Mouse (Mus musculus) lung, embryonic 16.5 days (tissue): ENCODE measurements around the gene Fam151a. TPM values are rescaled to one million over a fixed set of nuclear protein-coding genes. Genes with fewer than 3 reads are reported as not detected.
"Not testable (repeated sequence)": the region's sequence is repeated elsewhere in the genome, so short reads cannot be mapped to it uniquely, and the experiment has no call there.

Experiments
- ATAC-seq: fragments of 200-750 bp; cut with Nextera tagmentation; 2 replicates; pipeline ENCODE4 v1.8.0; 2017; ENCODE audit warnings: low read depth, mild to moderate bottlenecking, moderate library complexity
- H3K27ac ChIP-seq: fragments of 300-500 bp; sonication (generic); 2 replicates; pipeline ENCODE4 v1.5.1; 2014; ENCODE audit warnings: mild to moderate bottlenecking, control low read depth, low read length
- H3K27me3 ChIP-seq: fragments of 300-500 bp; sonication (generic); 2 replicates; pipeline ENCODE4 v1.6.1; 2014; ENCODE audit warnings: low read depth, low read length, mixed read lengths; ENCODE audit not compliant: control insufficient read depth, insufficient read depth
- H3K36me3 ChIP-seq: fragments of 300-500 bp; sonication (generic); 2 replicates; pipeline ENCODE4 v1.6.1; 2014; ENCODE audit warnings: low read length; ENCODE audit not compliant: control insufficient read depth, insufficient read depth
- H3K4me1 ChIP-seq: fragments of 300-500 bp; sonication (generic); replicated peaks from 2 replicates; pipeline ENCODE4 v1.6.1; 2014; ENCODE audit warnings: low read length, mixed read lengths; ENCODE audit not compliant: control insufficient read depth, insufficient read depth
- H3K4me2 ChIP-seq: fragments of 300-500 bp; sonication (generic); 2 replicates; pipeline ENCODE4 v1.6.1; 2014; ENCODE audit warnings: low read depth, low read length, control low read depth
- H3K4me3 ChIP-seq: fragments of 300-500 bp; sonication (generic); 2 replicates; pipeline ENCODE4 v1.5.1; 2014; ENCODE audit warnings: mild to moderate bottlenecking, low read length, control low read depth
- H3K9ac ChIP-seq: fragments of 300-500 bp; sonication (generic); 2 replicates; pipeline ENCODE4 v1.6.1; 2014; ENCODE audit warnings: low read length, control low read depth
- H3K9me3 ChIP-seq: fragments of 300-500 bp; sonication (generic); 2 replicates; pipeline ENCODE4 v1.6.1; 2016; ENCODE audit warnings: low read length; ENCODE audit not compliant: control insufficient read depth
- WGBS: fragments of 180-500 bp; shearing (Covaris S2); extraction: QIAGEN DNeasy Blood & Tissue Kit; methylation state at CpG from one replicate; pipeline ENCODE4 v1.1.7; 2014; 5-methylcytosine and 5-hydroxymethylcytosine counted together
- polyA plus RNA-seq: library from polyadenylated mRNA; unstranded; fragments of >200 nt; fragmentation: Nextera tagmentation; extraction: Ambion mirVana; gene quantifications from 2 replicates; pipeline ENCODE4 v1.2.1, GENCODE M21; 2015

The Fam151a gene
- polyA plus RNA-seq, 1 experiment from 2014 or later = 0.30 TPM

DNA sequence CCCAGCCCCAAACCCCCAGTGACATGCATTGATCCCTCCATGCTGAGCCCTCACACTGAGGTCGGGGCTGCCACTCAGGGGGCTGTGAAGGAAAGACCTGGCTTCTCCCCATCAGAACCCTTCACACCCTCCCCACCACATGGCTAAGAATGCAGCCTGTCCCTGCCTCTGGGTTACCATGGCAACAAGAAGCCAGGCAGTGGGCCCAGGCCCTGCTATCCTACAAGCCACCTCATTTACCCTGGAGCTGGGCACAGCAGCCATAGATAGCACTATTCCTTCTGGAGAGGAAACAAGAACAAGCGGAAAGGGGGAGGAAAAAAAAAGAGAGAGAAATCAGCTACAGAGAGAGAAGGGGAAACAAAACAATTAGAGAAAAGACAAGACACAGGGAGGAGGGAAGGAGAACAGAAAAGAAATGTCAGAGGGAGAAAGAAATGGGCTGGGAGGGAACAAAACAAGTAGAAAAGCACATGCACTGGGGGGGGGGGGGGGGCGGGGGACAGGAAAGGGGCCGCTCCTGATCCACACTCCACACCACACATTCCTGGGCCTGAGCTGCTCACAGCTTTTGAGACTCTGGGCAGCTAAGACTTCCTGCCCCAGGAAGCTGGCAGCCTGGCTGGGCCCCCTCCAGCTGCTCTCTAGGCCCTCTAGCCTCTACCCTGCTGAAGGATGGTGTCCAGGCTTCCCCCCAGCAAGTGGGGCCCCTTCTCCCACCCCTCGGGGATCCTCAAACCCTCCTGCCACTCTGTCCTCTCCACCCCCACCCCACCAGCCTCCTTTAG lies 52.3 kb downstream of the Fam151a start:
- peaks cover 30% of the 10 kb centered on the region for H3K4me1 ChIP-seq
- WGBS = 5% methylated on average over 5 of the region's 5 CpGs
- peak overlapping the region; percentile 91 for H3K27ac ChIP-seq
- no peaks in the 10 kb centered on the region for H3K27me3 ChIP-seq
- no peak overlapping the region for H3K4me3 ChIP-seq
- peak; percentile 93 for ATAC-seq
- peak overlapping the region; percentile 25 for H3K9ac ChIP-seq
- no peaks in the 10 kb centered on the region for H3K36me3 ChIP-seq
- H3K9me3 ChIP-seq = no peaks in the 10 kb centered on the region
- no peak overlapping the region for H3K4me2 ChIP-seq

DNA sequence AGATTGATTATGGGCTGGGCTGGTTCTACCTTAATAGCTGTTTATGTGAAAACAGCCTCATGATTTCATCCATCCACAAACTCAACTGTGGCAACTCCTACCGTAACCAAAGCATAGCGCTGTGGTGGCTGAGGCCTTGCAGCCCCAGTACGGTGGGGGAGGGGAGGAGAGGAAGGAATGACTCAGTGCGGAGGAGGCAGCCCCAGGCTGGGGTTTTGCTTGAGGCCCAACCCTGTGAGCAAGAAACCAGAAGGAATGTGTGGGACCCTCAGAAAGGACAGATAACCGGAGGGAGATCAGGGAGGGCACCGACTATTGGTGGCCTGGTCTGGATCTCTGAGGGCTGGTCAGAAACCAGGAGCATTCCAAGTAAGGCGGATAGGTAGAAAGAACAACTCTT lies 54.1 kb downstream of the Fam151a start:
- H3K27ac ChIP-seq = no peak overlapping the region
- H3K4me1 ChIP-seq = peaks cover 30% of the 10 kb centered on the region
- H3K27me3 ChIP-seq = no peaks in the 10 kb centered on the region
- 0 out of 2 replicates have a peak, but pooled peaks have one; percentile 29 for ATAC-seq
- H3K9ac ChIP-seq = no peak overlapping the region
- 54% methylated on average over 7 of the region's 7 CpGs for WGBS
- H3K36me3 ChIP-seq = no peaks in the 10 kb centered on the region
- no peak overlapping the region for H3K4me3 ChIP-seq
- H3K4me2 ChIP-seq = no peak overlapping the region
- H3K9me3 ChIP-seq = no peaks in the 10 kb centered on the region

DNA sequence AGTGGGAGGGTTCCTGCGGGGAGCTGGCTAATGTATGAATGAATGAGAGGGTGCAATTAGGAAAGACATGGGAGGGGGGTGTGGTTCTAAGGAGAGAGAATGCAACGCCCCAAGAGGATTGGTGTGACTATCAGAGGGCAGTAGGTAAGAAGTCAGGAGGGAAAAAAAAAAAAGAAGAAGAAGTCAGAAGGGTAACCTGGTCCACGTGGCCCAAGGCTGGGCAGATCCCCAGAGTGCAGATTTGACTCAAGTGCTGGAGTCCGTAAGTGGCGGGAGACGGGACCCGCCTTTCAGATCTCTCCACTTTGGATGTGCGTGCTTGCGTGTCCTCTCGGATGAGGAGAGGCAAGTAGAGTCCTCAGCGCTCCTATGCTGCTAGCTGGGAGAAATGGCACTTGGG lies 54.9 kb downstream of the Fam151a start:
- no peak overlapping the region for H3K9ac ChIP-seq
- no peaks in the 10 kb centered on the region for H3K36me3 ChIP-seq
- H3K4me1 ChIP-seq = peaks cover 27% of the 10 kb centered on the region
- no peaks in the 10 kb centered on the region for H3K27me3 ChIP-seq
- H3K9me3 ChIP-seq = no peaks in the 10 kb centered on the region
- WGBS = 73% methylated on average over 11 of the region's 11 CpGs
- ATAC-seq = no peak
- H3K27ac ChIP-seq = no peak overlapping the region
- H3K4me3 ChIP-seq = no peak overlapping the region
- no peak overlapping the region for H3K4me2 ChIP-seq

DNA sequence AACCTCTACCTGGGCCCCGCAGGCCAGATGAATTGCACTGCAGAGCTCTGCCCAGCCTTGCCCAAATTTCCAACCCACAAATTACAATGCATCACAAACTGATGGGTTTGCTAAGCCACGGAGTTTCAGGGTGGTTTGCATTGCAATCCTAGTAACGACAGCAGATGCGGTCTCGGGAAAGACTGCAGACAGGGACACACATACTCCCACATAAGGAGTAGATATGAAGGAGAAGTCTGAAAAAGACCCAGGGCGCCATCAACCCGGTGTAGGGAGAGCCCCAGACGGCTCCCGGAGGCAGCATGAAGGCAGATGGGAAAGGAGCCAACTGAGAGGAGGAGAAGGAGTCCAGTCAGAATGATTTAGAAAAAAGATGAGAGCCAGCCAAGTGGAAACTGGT lies 56.0 kb downstream of the Fam151a start:
- no peak overlapping the region for H3K27ac ChIP-seq
- no peak for ATAC-seq
- no peaks in the 10 kb centered on the region for H3K36me3 ChIP-seq
- peaks cover 27% of the 10 kb centered on the region for H3K4me1 ChIP-seq
- H3K4me2 ChIP-seq = no peak overlapping the region
- no peaks in the 10 kb centered on the region for H3K9me3 ChIP-seq
- H3K27me3 ChIP-seq = no peaks in the 10 kb centered on the region
- no peak overlapping the region for H3K9ac ChIP-seq
- H3K4me3 ChIP-seq = no peak overlapping the region
- 48% methylated on average over 9 of the region's 9 CpGs for WGBS

DNA sequence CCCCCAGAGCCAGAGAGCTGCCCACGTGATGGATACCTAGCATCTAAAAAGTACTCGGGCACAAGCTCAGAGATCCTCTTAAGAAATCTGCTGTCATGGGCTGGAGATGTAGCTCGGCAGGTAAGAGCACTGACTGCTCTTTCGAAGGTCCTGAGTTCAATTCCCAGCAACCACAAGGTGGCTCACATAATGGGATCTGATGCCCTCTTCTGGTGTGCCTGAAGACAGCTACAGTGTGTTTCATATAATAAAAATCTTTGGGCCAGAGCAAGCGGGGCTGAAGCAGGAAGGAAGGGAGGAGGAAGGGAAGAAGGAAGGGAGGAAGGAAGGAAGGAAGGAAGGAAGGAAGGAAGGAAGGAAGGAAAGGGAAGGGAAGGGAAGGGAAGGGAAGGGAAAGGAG lies 56.5 kb downstream of the Fam151a start:
- not testable (repeated sequence) for H3K27me3 ChIP-seq, ATAC-seq, H3K9me3 ChIP-seq, H3K36me3 ChIP-seq, H3K27ac ChIP-seq, H3K9ac ChIP-seq, H3K4me2 ChIP-seq, H3K4me3 ChIP-seq
- 74% methylated on average over 5 of the region's 5 CpGs for WGBS
- peaks cover 29% of the 10 kb centered on the region for H3K4me1 ChIP-seq

DNA sequence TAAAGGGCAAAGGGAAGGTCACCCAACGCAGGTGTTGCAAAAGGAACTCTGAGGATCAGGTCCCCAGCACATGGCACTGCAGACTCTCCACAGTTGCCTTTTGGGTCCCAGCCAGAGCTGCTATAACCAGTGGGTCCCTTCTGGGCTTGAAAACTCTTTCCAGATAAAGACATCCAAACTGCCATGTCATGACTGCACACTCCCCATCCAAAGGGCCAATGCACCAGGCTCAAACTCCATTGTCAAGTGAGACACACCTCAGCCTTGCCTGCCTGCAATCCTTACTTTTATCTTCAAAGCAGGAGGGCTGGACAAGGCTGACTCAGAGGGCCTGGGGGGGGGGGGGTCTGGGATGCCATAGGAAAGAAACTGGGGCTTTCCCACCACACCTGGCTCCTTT lies 57.2 kb downstream of the Fam151a start:
- 86% methylated on average over 1 of the region's 1 CpGs for WGBS
- Histone ChIP-seq H3K27me3 (no peaks in the 10 kb centered on the region), H3K27ac (no peak overlapping the region), H3K4me2 (no peak overlapping the region), H3K4me3 (no peak overlapping the region), H3K9ac (no peak overlapping the region), H3K4me1 (peaks cover 22% of the 10 kb centered on the region), H3K36me3 (no peaks in the 10 kb centered on the region), H3K9me3 (no peaks in the 10 kb centered on the region)
- ATAC-seq = no peak

DNA sequence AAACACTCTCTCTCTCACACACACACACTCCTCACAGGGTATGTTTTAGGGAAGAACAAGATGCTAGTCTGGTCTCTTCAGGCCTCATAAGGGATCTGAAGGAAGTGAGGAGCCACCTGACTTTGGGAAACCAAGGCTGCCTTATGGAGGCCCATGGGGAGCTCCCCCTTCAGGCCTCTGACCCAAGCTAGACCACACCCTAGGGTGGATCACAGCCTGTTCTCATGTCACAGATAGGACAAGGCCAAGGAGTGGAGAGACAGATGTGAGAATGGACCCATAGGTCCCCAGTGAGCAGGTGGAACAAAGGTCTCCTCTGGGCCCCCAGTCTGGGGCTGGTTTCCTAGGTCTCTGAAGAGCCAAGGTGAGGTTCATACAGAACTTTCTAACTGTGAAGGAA lies 58.6 kb downstream of the Fam151a start:
- no peaks in the 10 kb centered on the region for H3K9me3 ChIP-seq
- ATAC-seq = no peak
- H3K27ac ChIP-seq = no peak overlapping the region
- H3K27me3 ChIP-seq = no peaks in the 10 kb centered on the region
- peaks cover 13% of the 10 kb centered on the region for H3K4me1 ChIP-seq
- no peak overlapping the region for H3K4me3 ChIP-seq
- H3K9ac ChIP-seq = no peak overlapping the region
- H3K36me3 ChIP-seq = no peaks in the 10 kb centered on the region
- no peak overlapping the region for H3K4me2 ChIP-seq

DNA sequence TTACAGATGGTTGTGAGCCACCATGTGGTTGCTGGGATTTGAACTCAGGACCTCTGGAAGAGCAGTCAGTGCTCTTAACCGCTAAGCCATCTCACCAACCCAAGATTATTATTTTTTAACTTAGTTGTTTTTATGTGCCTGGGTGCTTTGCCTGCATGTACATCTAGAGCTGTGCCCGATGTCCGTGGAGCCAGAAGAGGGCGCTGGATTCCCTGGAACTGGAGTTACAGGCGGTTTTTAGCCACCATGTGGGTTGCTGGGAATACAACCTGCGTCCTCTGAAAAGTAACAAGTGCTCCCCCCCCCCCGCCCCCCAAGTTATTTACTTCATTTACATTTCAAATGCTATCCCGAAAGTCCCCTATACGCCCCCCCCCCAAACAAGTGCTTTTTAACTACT lies 60.1 kb downstream of the Fam151a start:
- H3K4me2 ChIP-seq, H3K27me3 ChIP-seq, H3K4me1 ChIP-seq, H3K36me3 ChIP-seq, H3K9me3 ChIP-seq, H3K9ac ChIP-seq, H3K4me3 ChIP-seq, H3K27ac ChIP-seq, ATAC-seq: not testable (repeated sequence)
- WGBS = 93% methylated on average over 9 of the region's 9 CpGs

DNA sequence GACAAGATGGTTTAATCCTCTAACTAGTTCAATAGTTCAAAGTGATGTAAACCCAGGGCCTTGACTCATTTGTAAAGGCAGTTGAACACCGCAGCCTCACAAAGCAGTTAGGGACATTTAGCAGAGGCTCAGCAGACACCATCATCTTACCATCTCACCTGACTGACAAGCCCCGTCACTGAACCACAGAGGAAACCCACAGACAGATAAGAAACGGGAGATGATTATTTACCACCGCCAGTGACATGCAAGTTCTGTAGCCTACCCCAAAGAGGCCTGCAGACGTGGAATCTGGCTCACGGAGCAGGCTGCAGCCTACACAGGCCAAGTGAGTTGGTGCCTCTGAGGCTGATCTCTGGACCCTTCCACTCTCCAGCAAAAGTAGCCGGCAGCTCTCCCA lies 60.6 kb downstream of the Fam151a start:
- Histone ChIP-seq H3K27ac (no peak overlapping the region), H3K4me2 (no peak overlapping the region), H3K36me3 (no peaks in the 10 kb centered on the region), H3K27me3 (no peaks in the 10 kb centered on the region), H3K9me3 (no peaks in the 10 kb centered on the region), H3K4me1 (peaks cover 8% of the 10 kb centered on the region), H3K9ac (no peak overlapping the region), H3K4me3 (no peak overlapping the region)
- 75% methylated on average over 7 of the region's 7 CpGs for WGBS
- no peak for ATAC-seq

DNA sequence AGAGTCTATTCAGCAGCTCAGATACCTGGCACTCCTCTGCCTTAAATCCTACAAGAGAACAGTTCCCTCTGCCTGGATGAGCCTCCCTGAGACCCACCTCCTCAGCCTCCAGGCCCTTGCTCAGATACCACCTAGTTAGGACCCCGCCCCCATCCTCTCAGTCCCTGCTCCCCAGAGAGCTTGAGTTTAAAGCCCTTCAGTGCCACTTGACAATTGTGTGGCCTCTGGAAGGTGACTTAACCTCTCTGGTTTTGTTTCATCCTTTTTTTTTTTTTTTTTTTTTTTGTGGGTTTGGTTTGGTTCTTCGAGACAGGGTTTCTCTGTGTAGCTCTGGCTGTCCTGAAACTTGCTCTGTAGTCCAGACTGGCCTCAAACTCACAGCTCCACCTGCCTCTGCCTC lies 61.6 kb downstream of the Fam151a start:
- Histone ChIP-seq H3K4me1 (peaks cover 14% of the 10 kb centered on the region), H3K9me3 (no peaks in the 10 kb centered on the region), H3K9ac (no peak overlapping the region), H3K4me3 (no peak overlapping the region), H3K27ac (no peak overlapping the region), H3K36me3 (no peaks in the 10 kb centered on the region), H3K27me3 (no peaks in the 10 kb centered on the region), H3K4me2 (no peak overlapping the region)
- WGBS = 41% methylated on average over 2 of the region's 2 CpGs
- ATAC-seq = no peak
